Mouse (Mus musculus): ENCODE measurements around the gene Gm6588.

Gene Gm6588

DNA sequence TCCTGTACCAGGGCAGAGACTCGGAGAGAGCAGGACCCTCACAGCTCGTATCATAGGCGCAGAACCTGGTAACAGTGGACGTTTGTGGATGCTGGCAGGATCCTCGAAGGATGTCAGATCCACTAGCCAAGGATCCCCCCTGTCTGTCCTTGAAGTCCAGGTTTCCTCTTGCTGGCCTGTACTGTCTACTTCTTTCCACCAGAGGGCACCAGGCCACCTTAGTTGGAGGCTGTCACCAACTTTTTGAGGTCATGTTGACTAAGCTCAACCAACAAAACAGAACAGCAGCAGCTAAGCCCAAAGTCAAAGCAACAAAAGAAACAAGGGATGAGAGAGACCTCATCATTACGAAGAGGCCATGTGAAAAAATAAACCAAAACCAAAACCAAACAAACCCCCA, 20.9 kb downstream of the Gm6588 start:
- DNase-seq (ENCODE audit: low spot score) = no peak

DNA sequence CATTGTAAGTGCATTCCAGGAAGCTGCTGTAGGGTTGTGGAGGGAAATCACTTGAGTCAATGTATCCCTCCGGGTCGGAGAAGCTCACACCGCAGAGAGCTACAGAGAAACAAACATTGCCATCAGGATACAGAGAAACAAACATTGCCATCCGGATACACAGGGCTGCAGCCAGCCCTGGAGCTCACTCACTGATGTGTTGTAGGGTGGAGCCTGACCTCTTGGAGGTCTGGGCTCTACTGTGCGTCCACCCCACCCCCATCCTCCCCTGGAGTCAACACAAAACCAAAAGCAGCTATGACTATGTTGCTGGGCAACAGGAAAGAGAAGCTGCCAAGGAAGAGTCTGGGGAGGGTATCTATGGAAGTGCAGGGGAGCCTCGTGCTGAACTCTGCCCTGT, 24.2 kb downstream of the Gm6588 start:
- DNase-seq (ENCODE audit: low spot score) = no peak

DNA sequence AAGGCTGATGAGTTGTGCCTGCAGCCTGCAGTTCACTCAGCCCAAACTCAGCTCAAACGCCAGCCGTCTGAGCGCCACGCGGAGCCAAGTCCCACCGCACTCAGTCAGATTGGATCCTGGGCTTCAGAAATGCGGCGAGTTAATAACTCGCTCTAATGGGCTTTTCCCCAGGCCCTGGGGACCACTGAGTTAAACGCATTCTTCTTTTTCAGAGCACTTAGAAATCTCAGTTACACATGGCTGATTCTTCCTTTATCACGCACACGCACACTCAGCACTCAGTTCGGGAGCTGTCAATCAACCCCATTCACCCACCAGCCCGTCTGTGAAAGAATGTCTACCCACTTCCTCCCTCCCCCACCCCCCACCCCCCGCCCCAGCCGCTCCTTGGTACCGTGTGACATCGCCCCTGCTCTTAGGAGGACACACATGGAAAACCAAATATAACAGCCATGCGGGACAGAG, 32.8 kb downstream of the Gm6588 start:
- DNase-seq (ENCODE audit: low spot score) = no peak

DNA sequence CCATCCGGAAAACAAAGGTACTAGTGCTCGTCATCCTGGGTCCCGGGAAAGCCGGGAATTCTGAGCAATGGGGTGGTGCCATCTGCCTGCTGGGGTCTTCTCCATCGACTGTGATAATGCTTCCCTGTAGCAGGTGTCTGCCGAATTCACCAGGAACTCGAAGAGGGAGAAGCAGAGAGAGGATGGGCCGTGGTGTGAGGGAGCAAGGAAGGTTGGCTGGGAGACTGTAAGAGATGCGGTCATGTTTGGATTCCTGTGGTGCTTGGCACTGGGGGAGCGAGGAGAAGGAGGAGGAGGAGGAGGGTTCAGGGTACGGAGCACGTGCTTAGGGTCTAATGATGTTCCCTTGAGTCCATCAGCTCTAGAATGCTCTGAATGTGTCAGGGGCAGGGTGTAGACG, 33.3 kb downstream of the Gm6588 start:
- DNase-seq (ENCODE audit: low spot score) = no peak

DNA sequence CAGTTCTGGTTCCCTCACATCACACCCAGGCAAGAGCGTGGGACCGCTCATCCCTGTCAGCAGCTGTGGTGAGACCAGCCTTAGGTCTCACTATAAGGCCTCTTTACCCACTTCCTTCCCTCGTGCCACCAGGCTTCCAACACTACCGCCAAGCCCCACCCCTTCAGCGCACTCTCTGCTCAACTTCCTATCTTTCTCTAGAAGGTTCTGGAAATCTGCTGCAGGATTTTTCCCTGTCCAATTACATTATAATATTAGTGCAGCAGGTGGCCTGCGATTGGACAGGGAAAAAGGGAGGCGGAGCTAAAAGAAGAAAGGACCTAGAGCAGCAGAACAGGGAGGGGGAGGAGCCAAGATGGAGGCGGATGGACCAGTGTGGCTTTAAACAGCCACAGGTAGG, 33.8 kb downstream of the Gm6588 start:
- DNase-seq (ENCODE audit: low spot score) = no peak

DNA sequence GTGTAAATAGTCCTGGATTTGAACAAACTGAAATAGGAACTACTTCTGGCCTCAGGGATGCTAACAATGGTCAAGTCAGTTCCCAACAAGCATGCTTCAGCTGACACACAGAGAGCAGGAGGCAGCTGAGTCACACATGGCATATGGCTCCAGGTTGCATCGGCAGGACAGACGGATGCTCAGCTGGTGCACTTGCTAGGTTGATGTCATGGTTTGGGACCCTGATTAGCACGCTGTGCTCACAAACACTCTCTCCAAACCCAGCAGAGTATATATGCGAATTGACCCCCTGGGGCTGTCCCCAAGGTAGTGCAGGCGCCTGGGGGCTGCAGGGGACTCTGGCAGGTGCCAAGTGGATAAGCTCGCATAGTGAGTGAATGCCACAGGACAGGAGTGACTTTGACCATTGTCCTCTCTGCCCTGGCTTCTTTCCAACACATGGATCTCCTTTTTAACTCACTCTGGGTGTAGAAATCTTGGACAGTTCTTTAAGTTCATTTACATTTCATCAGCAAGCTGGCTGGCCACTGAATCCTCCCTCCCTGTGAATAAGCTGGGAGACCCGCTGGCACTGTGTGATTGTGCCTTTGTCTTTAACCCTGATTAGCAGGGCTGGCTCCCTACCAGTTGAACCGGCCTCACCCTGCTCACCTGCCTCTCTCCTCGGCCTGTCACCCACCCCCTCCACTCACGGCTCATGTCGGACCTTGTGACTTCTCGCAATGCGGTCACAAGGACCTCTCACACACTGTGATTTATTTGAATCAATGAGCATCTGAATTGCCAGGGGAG, 35.9 kb downstream of the Gm6588 start:
- DNase-seq (ENCODE audit: low spot score) = no peak

DNA sequence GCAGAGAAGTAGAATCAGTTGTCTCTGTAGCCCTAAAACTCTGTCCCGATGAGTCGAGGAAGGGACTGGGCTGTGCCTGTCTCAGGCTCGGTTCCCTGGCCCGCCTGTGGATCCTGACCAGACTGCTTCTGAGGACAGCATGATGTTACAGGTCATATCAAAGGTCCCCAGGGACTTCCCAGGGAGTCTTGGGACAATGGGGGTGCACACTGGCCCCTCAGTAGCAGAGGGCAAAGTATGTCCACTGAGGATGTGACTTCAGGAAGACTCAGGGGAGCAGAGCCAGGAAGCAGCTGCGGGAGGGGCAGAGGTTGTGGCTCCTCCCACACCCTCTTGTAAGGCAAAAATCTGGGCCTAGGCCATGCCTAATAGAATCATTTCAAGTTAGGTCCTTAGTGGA, 37.2 kb downstream of the Gm6588 start:
- DNase-seq (ENCODE audit: low spot score) = no peak

DNA sequence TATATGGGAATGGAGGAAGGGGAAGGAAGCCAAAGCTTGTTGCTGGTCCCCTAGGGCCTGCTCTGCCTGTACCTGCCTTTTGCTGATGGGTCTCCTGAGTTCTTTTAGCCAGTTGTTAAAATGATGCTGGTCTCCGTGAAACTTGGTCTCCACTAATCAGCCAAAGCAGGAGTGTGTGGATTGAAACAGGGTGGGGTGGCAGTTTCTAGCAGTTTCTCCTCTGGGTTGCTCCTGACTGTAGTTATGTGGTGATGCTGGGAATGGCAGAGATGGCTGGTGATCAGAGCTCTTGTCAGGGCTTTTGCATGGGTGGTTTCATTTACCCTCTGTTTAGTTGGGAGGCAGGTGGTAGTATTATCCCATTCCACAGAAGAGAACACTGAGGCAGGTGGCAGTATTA, 38.3 kb downstream of the Gm6588 start:
- no peak for DNase-seq (ENCODE audit: low spot score)

DNA sequence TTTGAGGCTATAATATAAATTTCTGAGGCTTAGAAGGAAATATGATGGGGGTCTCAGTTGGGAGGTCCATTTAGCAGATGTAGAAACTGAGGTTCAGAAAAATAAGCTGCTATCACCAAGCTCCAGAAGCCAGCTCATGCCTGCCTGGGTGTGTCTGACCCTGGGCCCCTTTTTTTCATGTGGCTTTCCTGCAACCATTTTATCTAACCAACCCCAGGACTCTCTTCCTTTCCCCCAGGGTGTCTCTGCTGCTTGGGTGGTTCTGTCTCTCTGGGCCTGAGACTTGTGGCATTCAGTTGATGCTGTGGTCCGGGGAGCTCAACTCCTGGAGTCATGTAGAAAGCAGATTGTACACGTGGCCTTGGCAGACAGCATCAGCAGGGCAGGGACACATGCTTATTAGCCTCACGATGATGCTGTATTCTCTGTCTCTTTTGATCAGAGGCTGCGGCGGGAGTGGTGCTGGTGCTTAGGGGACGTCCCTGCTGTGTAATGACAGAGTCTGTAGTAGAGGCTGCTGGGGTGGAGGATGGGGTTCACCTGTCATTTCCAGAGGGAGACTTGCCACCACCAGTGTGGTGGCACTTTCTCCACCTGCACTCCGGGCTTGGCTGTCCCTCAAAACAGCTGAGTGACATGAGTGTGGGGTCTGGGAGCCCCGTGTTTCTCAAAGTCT, 39.0 kb downstream of the Gm6588 start:
- no peak for DNase-seq (ENCODE audit: low spot score)

DNA sequence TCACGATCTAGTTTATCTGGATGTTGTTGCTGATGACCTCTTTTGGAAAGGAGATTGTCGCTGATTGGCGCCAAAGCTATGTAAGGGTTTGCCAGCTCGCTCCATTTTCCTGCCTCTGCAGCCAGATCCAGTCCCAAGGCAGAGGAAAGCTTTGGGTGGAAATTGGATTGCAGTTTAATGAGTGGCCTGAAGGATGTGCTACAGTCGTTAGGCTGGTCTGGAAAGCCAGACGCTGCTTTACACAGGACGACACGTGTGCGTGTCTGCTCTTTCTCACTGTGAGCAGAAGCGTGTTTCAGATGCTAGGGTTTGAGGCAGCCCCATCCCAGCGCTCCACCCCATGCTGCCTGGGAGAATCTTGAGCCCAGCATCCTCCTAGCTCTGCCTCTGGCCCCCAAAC, 42.3 kb downstream of the Gm6588 start:
- no peak for DNase-seq (ENCODE audit: low spot score)

DNA sequence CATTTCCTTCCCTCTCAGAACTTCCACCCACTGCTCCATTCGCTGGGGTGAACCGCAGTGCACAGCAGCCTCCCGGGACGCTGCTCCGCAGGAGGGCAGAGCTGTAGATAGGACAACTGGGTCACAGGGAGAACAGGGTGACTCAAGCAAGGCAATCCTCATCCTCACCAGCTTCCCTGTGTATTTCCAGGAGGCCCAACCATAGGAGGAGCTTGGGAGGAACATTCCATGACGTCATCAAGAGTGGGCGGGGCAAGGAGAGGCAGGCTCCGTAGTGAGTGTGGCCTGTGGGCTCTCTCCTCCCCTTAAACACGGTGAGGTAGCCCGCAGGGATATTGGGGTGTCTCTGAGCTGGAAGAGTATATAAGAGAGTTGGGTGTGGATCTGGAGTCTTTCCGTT, 44.3 kb downstream of the Gm6588 start:
- DNase-seq (ENCODE audit: low spot score) = no peak

DNA sequence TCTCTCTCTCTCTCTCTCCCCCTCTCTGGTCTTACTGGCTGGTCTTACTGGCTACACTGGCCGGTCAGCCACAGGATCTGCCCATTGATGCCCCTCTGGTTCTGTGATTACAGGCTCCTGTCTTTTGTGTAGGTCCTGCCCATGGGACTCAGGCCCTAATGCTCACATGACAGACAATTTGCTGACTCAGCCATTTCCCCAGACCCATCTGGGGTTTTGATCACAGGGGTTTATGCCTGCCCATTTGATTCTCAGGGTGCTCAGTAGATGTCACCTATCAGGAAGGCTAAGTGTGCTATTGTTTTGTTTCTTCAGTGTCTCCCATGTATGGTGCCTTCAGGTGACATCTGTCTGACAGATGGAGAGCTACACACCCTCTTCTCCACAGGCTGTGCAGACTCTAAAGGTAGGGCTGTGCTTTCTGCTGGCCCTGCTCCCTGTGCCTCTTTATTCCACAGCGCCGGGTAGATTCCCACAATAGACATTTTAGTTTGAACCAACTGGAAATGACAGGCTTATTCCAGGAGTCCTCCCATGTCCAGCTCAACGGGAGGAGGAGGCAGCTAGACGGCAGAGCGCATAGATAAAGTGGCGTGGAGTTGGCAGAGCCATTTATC, 47.6 kb downstream of the Gm6588 start:
- no peak for DNase-seq (ENCODE audit: low spot score)

DNA sequence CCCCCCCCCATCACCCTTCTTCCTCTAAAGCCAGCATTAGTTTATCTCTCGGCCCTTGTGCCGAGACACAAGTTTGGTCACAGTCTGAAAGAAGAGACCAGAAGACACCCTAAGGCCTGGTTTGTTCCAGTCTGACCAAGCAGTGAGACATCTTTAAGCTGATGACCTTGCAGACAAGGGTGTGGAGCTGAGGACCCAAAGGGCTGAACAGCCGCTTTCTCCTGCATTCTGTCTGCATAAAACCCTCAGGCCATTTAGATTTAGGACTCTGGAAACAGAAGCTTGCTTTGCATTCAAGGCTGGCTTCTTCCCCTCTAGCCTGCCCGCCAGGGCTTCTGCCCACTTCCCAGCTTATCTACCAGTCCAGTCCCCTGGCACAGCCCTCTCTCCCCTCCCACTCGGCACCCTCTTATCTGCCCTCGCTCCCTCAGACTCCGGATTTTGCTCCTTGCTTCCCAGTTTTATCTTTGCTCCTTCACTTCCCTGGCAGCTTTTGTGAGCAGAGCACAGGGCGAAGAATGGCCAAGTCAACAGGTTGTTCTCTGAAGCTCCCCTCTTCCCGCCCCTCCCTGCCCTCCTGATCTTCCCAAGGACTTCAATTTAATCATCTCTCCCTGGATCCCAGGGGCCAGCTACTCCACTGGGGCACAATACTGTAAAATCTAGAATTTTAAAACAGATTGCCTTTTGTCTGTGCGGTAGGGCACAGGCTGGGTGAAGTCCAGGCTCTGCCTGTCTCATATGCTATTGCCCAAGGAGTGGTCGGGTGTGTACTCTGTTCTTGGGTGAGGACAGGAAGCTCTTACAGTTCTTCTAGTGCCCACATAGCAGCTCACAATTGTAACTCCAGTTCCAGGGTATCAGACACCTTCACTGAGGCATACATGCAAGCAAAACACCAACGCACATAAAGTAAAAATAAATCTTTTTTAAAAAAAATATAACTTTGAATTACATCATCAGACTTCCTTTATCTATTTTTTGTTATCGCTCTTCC, 50.0 kb downstream of the Gm6588 start:
- peak; percentile 34 for DNase-seq (ENCODE audit: low spot score)

DNA sequence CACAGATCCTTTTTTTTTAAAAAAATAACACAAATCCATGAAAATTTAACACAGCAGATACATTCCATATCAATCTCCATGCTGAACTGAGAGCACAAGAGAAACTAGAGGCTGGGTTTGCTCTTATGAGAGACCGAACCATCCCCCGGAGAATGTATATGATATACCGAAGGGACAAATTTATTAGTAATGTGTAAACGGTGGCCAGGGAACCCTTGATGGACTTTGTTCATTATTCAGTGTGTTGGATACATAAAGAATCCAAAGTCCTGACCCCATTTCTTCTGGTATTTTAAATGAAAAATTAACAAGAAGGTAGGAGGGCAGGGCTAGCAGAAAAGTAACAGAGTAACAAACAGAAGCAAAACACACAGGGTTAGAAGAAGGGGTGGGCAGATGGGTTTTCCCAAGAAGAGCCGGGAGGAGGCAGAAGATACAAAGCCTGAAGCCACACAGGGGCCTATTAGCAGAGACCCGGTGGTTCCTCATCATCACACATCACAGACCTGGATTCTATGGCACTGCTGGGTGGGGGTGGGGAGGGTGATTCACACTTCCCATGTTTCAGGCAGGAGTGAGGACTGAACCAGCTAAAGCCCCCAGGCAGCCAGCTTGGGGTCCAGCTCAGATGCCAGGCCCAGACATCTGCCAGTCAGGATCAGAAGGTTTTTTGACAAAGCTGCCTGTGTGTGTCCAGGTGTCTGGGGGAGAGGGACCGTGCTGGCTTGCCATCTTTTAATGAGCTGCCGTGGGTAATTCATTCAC, 50.9 kb downstream of the Gm6588 start:
- DNase-seq (ENCODE audit: low spot score) = no peak

Data from ovary, postnatal 36 days (tissue).